Mouse (Mus musculus): ENCODE results near the gene Fam167b. TPM values are rescaled to one million over a fixed set of nuclear protein-coding genes. Genes with fewer than 3 reads are reported as not detected.
"Not testable (repeated sequence)": the region's sequence is repeated elsewhere in the genome, so short reads cannot be mapped to it uniquely, and the experiment has no call there.

The Fam167b gene
- polyA plus RNA-seq, 1 experiment from 2014 or later, result 0.58 TPM

GRCm38 (mm10) chr4:129556532-129557223, 21.7 kb downstream of the Fam167b start:
- H3K9ac ChIP-seq (ENCODE audit: low read depth, low read length), result peak overlapping the region; percentile 70
- H3K4me3 ChIP-seq (ENCODE audit: low read length), result peak overlapping the region; percentile 54
- no peaks in the 10 kb centered on the region for H3K27me3 ChIP-seq (replicated peaks; ENCODE audit: control insufficient read depth, insufficient read depth, low read length)
- H3K4me1 ChIP-seq (ENCODE audit: control insufficient read depth, insufficient read depth, low read depth, low read length), result peaks cover 4% of the 10 kb centered on the region
- peak overlapping the region; percentile 45 for H3K27ac ChIP-seq (ENCODE audit: low read depth, low read length)
- H3K36me3 ChIP-seq (ENCODE audit: control insufficient read depth, insufficient read depth, low read length), result no peaks in the 10 kb centered on the region
- H3K4me2 ChIP-seq (ENCODE audit: low read length), result peak overlapping the region; percentile 86
- H3K9me3 ChIP-seq (ENCODE audit: control insufficient read depth, low read length), result no peaks in the 10 kb centered on the region
- 8% methylated on average over 33 of the region's 33 CpGs for WGBS
- ATAC-seq, result peak; percentile 83

DNA sequence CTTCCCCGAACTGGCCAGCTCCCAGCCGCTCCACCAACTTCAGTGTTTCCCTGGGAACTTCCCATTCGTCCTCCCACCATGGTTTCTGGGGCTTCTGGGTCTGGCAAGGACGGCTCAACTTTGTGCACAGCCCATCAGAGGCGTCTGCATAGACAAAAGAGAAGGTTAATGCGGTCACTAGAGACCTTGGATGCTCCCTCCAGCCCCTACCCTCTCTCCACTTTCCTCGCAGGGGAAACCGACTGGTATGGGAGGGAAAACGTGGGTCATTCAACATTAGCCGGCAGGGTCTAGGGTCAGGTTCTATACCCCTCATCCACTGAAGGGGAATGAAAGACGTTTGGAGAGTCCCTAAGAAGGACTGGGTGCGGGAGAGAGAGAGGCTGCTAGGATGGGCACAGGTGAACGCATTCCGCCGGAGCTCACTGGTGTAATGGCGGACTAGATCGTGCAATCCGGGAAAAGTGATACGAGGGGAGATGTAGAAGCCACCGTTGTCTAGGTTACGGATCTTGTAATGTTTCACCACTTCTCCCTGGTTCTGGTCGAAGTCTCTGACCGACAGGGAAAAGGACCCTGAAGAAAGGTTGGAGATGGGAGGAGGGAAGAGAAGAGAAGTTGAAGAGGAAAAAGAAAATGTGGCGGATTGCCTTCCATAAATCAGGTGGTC, 22.4 kb downstream of the Fam167b start:
- Histone ChIP-seq H3K4me3 (ENCODE audit: low read length) (peak overlapping the region; percentile 54), H3K27ac (ENCODE audit: low read depth, low read length) (peak overlapping the region; percentile 79), H3K9ac (ENCODE audit: low read depth, low read length) (peak overlapping the region; percentile 70), H3K36me3 (ENCODE audit: control insufficient read depth, insufficient read depth, low read length) (no peaks in the 10 kb centered on the region), H3K4me2 (ENCODE audit: low read length) (peak overlapping the region; percentile 86), H3K9me3 (ENCODE audit: control insufficient read depth, low read length) (no peaks in the 10 kb centered on the region), H3K27me3 (replicated peaks; ENCODE audit: control insufficient read depth, insufficient read depth, low read length) (no peaks in the 10 kb centered on the region), H3K4me1 (ENCODE audit: control insufficient read depth, insufficient read depth, low read depth, low read length) (peaks cover 4% of the 10 kb centered on the region)
- WGBS, result 1% methylated on average over 24 of the region's 24 CpGs
- ATAC-seq, result peak; percentile 79

DNA sequence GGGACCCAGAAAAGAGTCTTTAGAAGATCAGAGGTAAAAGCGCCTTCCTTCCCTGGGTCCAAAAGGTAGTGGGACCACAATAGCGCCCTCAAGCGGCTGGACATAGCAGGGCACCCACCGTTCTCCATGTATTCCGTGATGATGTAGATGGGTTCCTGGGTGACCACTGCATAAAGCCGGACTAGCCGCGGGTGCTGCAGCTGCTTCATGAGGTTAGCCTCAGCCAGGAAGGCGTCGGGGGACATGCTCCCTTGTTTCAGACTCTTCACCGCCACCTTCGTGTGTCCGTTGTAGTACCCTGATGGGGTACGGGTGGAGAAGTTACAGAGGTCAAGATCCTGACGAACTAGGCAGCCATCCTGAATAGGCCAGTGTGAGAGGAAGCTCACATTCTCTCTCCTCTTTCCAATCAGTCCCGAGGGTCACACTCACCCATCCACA, 22.9 kb downstream of the Fam167b start:
- Histone ChIP-seq H3K4me1 (ENCODE audit: control insufficient read depth, insufficient read depth, low read depth, low read length) (peaks cover 4% of the 10 kb centered on the region), H3K9me3 (ENCODE audit: control insufficient read depth, low read length) (no peaks in the 10 kb centered on the region), H3K4me3 (ENCODE audit: low read length) (peak overlapping the region; percentile 54), H3K27me3 (replicated peaks; ENCODE audit: control insufficient read depth, insufficient read depth, low read length) (no peaks in the 10 kb centered on the region), H3K36me3 (ENCODE audit: control insufficient read depth, insufficient read depth, low read length) (no peaks in the 10 kb centered on the region), H3K4me2 (ENCODE audit: low read length) (peak overlapping the region; percentile 86), H3K9ac (ENCODE audit: low read depth, low read length) (peak overlapping the region; percentile 70), H3K27ac (ENCODE audit: low read depth, low read length) (peak overlapping the region; percentile 79; the same call in 1 of the 2 replicates)
- 2% methylated on average over 16 of the region's 16 CpGs for WGBS
- ATAC-seq, result peak; percentile 27

- not testable (repeated sequence) for H3K9me3 ChIP-seq (ENCODE audit: control insufficient read depth, low read length); H3K36me3 ChIP-seq (ENCODE audit: control insufficient read depth, insufficient read depth, low read length); H3K9ac ChIP-seq (ENCODE audit: low read depth, low read length); H3K4me3 ChIP-seq (ENCODE audit: low read length); H3K4me1 ChIP-seq (ENCODE audit: control insufficient read depth, insufficient read depth, low read depth, low read length); H3K4me2 ChIP-seq (ENCODE audit: low read length); H3K27ac ChIP-seq (ENCODE audit: low read depth, low read length); H3K27me3 ChIP-seq (replicated peaks; ENCODE audit: control insufficient read depth, insufficient read depth, low read length); ATAC-seq
- WGBS, result 46% methylated on average over 5 of the region's 6 CpGs
Measured at GRCm38 (mm10) chr4:129554512-129554911, 23.8 kb downstream of the Fam167b start.

- Histone ChIP-seq H3K36me3 (ENCODE audit: control insufficient read depth, insufficient read depth, low read length) (no peaks in the 10 kb centered on the region), H3K9ac (ENCODE audit: low read depth, low read length) (no peak overlapping the region), H3K27me3 (replicated peaks; ENCODE audit: control insufficient read depth, insufficient read depth, low read length) (no peaks in the 10 kb centered on the region), H3K4me2 (ENCODE audit: low read length) (no peak overlapping the region), H3K4me3 (ENCODE audit: low read length) (no peak overlapping the region), H3K27ac (ENCODE audit: low read depth, low read length) (no peak overlapping the region), H3K4me1 (ENCODE audit: control insufficient read depth, insufficient read depth, low read depth, low read length) (no peaks in the 10 kb centered on the region; the same call in 1 of the 2 replicates), H3K9me3 (ENCODE audit: control insufficient read depth, low read length) (no peaks in the 10 kb centered on the region)
- WGBS, result 75% methylated on average over 1 of the region's 1 CpGs
- no peak for ATAC-seq
Measured at GRCm38 (mm10) chr4:129550295-129550694, 28.1 kb downstream of the Fam167b start.

- 96% methylated on average over 2 of the region's 2 CpGs for WGBS
Measured at GRCm38 (mm10) chr4:129549306-129549705, 29.0 kb downstream of the Fam167b start.

DNA sequence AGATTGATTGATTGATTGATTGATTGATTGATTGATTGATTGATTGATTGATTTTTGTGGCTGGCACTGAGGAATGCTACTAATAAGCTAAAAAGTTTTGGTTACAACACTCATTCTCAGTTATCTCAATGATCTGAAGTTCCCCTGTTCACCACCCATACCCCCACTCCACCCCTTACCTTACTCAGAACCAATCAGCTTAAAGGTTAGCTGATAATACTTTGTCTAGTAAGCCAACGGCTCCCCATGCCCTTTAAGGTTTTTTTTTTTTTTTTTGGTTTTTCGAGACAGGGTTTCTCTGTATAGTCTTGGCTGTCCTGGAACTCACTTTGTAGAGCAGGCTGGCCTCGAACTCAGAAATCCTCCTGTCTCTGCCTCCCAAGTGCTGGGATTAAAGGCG, 30.7 kb downstream of the Fam167b start:
- H3K4me1 ChIP-seq (ENCODE audit: control insufficient read depth, insufficient read depth, low read depth, low read length); H3K36me3 ChIP-seq (ENCODE audit: control insufficient read depth, insufficient read depth, low read length); H3K27me3 ChIP-seq (replicated peaks; ENCODE audit: control insufficient read depth, insufficient read depth, low read length); H3K9me3 ChIP-seq (ENCODE audit: control insufficient read depth, low read length); H3K4me2 ChIP-seq (ENCODE audit: low read length); H3K27ac ChIP-seq (ENCODE audit: low read depth, low read length); H3K9ac ChIP-seq (ENCODE audit: low read depth, low read length); ATAC-seq; H3K4me3 ChIP-seq (ENCODE audit: low read length): not testable (repeated sequence)
- WGBS, result 90% methylated on average over 4 of the region's 4 CpGs

More at GRCm38 (mm10) chr4:129549306-129549705, 29.0 kb downstream of the Fam167b start:
- no peaks in the 10 kb centered on the region for H3K9me3 ChIP-seq (ENCODE audit: control insufficient read depth, low read length)
- no peak overlapping the region for H3K4me3 ChIP-seq (ENCODE audit: low read length)
- no peaks in the 10 kb centered on the region for H3K27me3 ChIP-seq (replicated peaks; ENCODE audit: control insufficient read depth, insufficient read depth, low read length)
- no peaks in the 10 kb centered on the region for H3K36me3 ChIP-seq (ENCODE audit: control insufficient read depth, insufficient read depth, low read length)
- no peaks in the 10 kb centered on the region for H3K4me1 ChIP-seq (ENCODE audit: control insufficient read depth, insufficient read depth, low read depth, low read length)
- no peak overlapping the region for H3K27ac ChIP-seq (ENCODE audit: low read depth, low read length)
- no peak for ATAC-seq
- no peak overlapping the region for H3K4me2 ChIP-seq (ENCODE audit: low read length)
- no peak overlapping the region for H3K9ac ChIP-seq (ENCODE audit: low read depth, low read length)

- H3K4me2 ChIP-seq (ENCODE audit: low read length), result no peak overlapping the region
- no peak overlapping the region for H3K9ac ChIP-seq (ENCODE audit: low read depth, low read length)
- H3K9me3 ChIP-seq (ENCODE audit: control insufficient read depth, low read length), result no peaks in the 10 kb centered on the region
- H3K4me1 ChIP-seq (ENCODE audit: control insufficient read depth, insufficient read depth, low read depth, low read length), result peaks cover 8% of the 10 kb centered on the region
- no peak overlapping the region for H3K4me3 ChIP-seq (ENCODE audit: low read length)
- no peaks in the 10 kb centered on the region for H3K36me3 ChIP-seq (ENCODE audit: control insufficient read depth, insufficient read depth, low read length)
- no peaks in the 10 kb centered on the region for H3K27me3 ChIP-seq (replicated peaks; ENCODE audit: control insufficient read depth, insufficient read depth, low read length)
- 74% methylated on average over 4 of the region's 4 CpGs for WGBS
- no peak overlapping the region for H3K27ac ChIP-seq (ENCODE audit: low read depth, low read length)
- no peak for ATAC-seq
Measured at GRCm38 (mm10) chr4:129544106-129544505, 34.2 kb downstream of the Fam167b start.

- 1% methylated on average over 46 of the region's 46 CpGs for WGBS
- Histone ChIP-seq H3K4me2 (ENCODE audit: low read length) (peak within 1 kb of the TSS; percentile 65), H3K4me1 (ENCODE audit: control insufficient read depth, insufficient read depth, low read depth, low read length) (peaks cover 8% of the 10 kb centered on the region), H3K9ac (ENCODE audit: low read depth, low read length) (peak within 1 kb of the TSS; percentile 74), H3K9me3 (ENCODE audit: control insufficient read depth, low read length) (no peaks in the 10 kb centered on the region), H3K27ac (ENCODE audit: low read depth, low read length) (peak within 1 kb of the TSS; percentile 63), H3K36me3 (ENCODE audit: control insufficient read depth, insufficient read depth, low read length) (no peaks in the 10 kb centered on the region), H3K4me3 (ENCODE audit: low read length) (peak within 1 kb of the TSS; percentile 57), H3K27me3 (replicated peaks; ENCODE audit: control insufficient read depth, insufficient read depth, low read length) (no peaks in the 10 kb centered on the region)
- ATAC-seq, result peak; percentile 99
Measured at GRCm38 (mm10) chr4:129542592-129543141, 35.7 kb downstream of the Fam167b start, which contains the start of gene Hdac1. Gene Hdac1 (minus strand): TSS chr4:129542713.

Measured in hindbrain, embryonic 16.5 days (tissue).